Mouse (Mus musculus) embryonic facial prominence, embryonic 10.5 days (tissue): ENCODE results near the gene Nrxn2. TPM values are rescaled to one million over a fixed set of nuclear protein-coding genes. Genes with fewer than 3 reads are reported as not detected.

ENCODE experiments used
- DNase-seq: peaks from one replicate; pipeline ENCODE4 v3.0.0-alpha.2; 2017; ENCODE audit warnings: low spot score
- H3K27ac ChIP-seq: fragments of 300-500 bp; sonication (generic); replicated peaks from 2 replicates; pipeline ENCODE4 v1.5.1; 2016; ENCODE audit warnings: mild to moderate bottlenecking
- H3K27me3 ChIP-seq: fragments of 300-500 bp; sonication (generic); replicated peaks from 2 replicates; pipeline ENCODE4 v1.6.1; 2016; ENCODE audit warnings: low read depth, mild to moderate bottlenecking; ENCODE audit not compliant: poor library complexity, severe bottlenecking
- H3K36me3 ChIP-seq: fragments of 300-500 bp; sonication (generic); replicated peaks from 2 replicates; pipeline ENCODE4 v1.6.1; 2016; ENCODE audit warnings: mild to moderate bottlenecking, moderate library complexity
- H3K4me1 ChIP-seq: fragments of 300-500 bp; sonication (generic); 2 replicates; pipeline ENCODE4 v1.6.1; 2016
- H3K4me3 ChIP-seq: fragments of 300-500 bp; sonication (generic); 2 replicates; pipeline ENCODE4 v1.5.1; 2016; ENCODE audit warnings: mild to moderate bottlenecking, moderate library complexity
- H3K9me3 ChIP-seq: fragments of 300-500 bp; sonication (generic); 2 replicates; pipeline ENCODE4 v1.6.1; 2016; ENCODE audit warnings: mild to moderate bottlenecking
- WGBS: fragments of 180-500 bp; shearing (Covaris S2); methylation state at CpG from one replicate; pipeline ENCODE4 v1.1.7; 2016; 5-methylcytosine and 5-hydroxymethylcytosine counted together
- polyA plus RNA-seq: library from polyadenylated mRNA; unstranded; fragments of >200 nt; fragmentation: Nextera tagmentation; extraction: Ambion mirVana; gene quantifications from 2 replicates; pipeline ENCODE4 v1.2.1, GENCODE M21; 2016

Gene Nrxn2
- polyA plus RNA-seq, 1 experiment from 2014 or later: 1.9 TPM

DNA sequence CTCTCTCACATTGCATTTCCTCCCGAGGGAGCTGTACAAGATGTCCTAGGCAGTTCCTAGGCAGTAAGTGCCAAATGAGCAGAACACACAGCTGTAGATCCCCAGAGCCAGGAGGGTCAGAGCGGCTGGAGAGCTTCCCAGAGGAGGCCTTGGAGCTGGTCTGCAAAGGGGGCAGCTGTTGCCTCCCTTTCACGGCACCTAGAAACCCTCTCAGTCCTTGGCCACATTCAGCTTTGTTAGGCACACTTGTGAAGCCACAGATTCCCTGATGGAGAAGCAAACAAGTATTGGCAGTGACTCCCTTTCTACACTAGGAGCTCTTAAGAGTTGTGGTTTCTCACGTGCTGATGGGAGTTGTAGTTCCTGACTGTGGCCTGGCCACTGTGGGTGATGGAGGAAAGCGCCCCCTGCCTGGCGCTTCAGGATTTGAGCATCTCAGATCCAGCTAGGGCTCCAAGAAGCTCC is 33.5 kb downstream of the Nrxn2 start:
- WGBS: 23% methylated on average over 6 of the region's 6 CpGs
- no peak overlapping the region for H3K4me3 ChIP-seq
- no peaks in the 10 kb centered on the region for H3K9me3 ChIP-seq

DNA sequence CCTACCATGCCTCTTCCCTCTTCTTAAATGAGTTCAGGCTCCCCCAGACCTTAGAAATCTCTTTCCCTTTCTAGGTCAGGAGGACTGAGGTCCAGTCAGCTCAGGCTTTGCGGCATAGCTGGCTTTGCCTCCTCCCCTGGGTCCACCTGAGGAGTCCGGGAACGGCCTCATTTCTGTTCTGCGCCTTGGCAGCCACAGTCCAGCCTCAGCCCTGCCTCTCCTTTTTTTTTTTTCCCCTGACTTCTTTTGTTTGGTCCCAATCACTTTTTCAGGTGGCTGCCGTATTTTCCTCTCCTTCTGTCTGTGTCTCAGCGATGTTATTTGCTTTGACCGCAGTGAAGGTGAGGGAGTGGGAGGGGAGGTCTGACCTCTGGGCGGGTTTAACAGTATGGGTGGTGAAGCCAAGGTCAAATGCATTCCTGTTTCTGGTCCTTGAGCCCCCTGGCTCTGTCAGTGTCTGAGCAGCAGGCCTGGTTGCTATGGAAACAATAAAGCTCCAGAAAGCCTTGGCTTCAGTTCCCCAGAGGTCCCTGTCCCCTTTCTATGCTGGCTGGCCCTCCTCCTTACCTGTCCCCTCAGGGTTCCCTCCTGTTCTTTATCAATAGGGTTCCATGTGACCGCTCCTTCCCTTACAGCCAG is 34.3 kb downstream of the Nrxn2 start:
- H3K4me3 ChIP-seq: no peak overlapping the region
- H3K36me3 ChIP-seq: no peaks in the 10 kb centered on the region
- DNase-seq: no peak
- peaks cover 31% of the 10 kb centered on the region for H3K4me1 ChIP-seq
- peaks cover 45% of the 10 kb centered on the region for H3K27me3 ChIP-seq
- WGBS: 60% methylated on average over 9 of the region's 9 CpGs
- H3K9me3 ChIP-seq: no peaks in the 10 kb centered on the region
- H3K27ac ChIP-seq: peak overlapping the region; percentile 44; the same call in 1 of the 2 replicates

More for the DNA sequence above, 33.5 kb downstream of the Nrxn2 start:
- Histone ChIP-seq H3K36me3 (no peaks in the 10 kb centered on the region), H3K4me1 (peaks cover 35% of the 10 kb centered on the region), H3K27me3 (peaks cover 50% of the 10 kb centered on the region), H3K27ac (peak overlapping the region; percentile 69)
- peak; percentile 79 for DNase-seq

DNA sequence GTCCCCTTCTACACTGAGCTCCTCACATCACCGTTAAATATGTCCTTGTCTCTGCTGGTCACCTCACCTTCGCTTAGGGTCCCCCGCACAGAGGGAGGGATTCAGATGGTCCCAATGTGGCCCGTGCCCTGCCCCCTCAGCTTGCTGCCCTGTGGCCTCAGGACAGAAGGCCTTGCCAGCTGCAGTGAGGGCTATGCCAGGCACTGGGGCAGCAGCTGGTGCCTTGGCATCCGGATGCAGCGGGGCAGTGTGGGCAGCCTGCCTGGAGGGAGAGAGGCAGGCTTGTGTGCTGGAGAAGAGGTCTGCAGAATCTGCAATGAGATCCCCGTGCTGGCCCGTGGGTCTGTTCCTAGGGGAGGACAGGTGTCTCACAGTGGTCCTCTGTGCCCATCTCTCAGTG is 34.8 kb downstream of the Nrxn2 start:
- no peak for DNase-seq
- Histone ChIP-seq H3K4me1 (peaks cover 28% of the 10 kb centered on the region), H3K27me3 (peaks cover 41% of the 10 kb centered on the region), H3K36me3 (no peaks in the 10 kb centered on the region), H3K9me3 (no peaks in the 10 kb centered on the region), H3K27ac (0 out of 2 replicates have a peak overlapping the region, but pooled peaks have one; percentile 44), H3K4me3 (no peak overlapping the region)
- WGBS: 83% methylated on average over 8 of the region's 8 CpGs

DNA sequence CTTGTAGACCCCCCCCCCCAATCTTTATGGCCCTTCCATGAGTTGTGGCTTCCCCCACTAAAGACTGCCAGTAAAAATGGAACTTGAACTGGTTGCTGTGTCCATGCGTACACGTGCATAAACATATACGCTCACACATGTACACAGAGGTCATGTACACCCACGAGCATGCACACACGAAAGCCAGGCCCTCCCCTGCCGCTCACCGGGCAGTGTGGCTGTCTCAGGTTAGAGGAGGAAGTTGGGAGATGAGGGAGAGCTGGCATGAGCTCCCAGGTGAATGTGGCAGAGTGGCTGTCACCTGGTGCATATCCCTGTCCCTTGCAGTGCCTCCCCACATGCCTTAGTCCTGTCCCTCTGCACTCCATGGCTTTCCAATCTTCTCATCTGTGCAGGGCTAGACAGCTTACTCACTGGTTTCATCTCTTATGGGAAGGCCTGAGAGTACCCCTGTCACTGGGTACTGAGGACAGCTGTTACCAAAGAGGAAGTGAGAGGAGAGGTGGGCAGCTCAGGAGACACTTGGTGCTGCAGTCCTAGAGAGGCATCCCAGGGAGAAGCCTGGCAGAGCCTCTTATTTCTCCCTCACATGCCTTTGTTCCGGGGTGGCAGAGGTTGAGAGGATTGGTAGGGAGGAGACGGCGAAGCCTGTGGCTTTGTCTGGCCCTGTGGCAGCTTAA is 35.6 kb downstream of the Nrxn2 start:
- no peak overlapping the region for H3K27ac ChIP-seq
- H3K9me3 ChIP-seq: no peaks in the 10 kb centered on the region
- no peak overlapping the region for H3K4me3 ChIP-seq
- DNase-seq: no peak
- WGBS: 73% methylated on average over 10 of the region's 10 CpGs
- H3K36me3 ChIP-seq: no peaks in the 10 kb centered on the region
- peaks cover 32% of the 10 kb centered on the region for H3K27me3 ChIP-seq
- H3K4me1 ChIP-seq: peaks cover 26% of the 10 kb centered on the region

DNA sequence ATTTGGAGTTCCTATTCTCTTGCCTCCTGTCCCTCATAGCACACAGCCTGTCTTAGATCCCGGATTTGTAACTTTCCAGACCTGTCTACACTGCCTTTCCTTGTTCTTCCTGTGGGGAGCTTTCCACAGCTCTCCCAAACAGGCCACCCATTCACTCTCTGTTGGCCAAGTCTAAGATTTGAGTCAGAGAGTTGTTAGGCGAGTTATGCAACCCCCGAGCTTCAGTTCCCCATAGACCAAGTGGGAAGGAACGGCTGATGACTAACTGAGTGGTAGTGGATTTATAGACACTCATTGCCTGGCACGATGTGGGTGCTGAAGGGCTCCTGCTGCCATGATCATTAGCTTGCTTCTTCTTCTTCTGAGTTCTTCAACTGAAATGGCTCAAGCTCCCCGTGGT is 41.0 kb downstream of the Nrxn2 start:
- H3K9me3 ChIP-seq: no peaks in the 10 kb centered on the region
- no peak overlapping the region for H3K4me3 ChIP-seq
- H3K27ac ChIP-seq: no peak overlapping the region
- peaks cover 25% of the 10 kb centered on the region for H3K4me1 ChIP-seq
- H3K27me3 ChIP-seq: peaks cover 13% of the 10 kb centered on the region
- WGBS: 90% methylated on average over 6 of the region's 6 CpGs
- H3K36me3 ChIP-seq: no peaks in the 10 kb centered on the region
- DNase-seq: no peak

DNA sequence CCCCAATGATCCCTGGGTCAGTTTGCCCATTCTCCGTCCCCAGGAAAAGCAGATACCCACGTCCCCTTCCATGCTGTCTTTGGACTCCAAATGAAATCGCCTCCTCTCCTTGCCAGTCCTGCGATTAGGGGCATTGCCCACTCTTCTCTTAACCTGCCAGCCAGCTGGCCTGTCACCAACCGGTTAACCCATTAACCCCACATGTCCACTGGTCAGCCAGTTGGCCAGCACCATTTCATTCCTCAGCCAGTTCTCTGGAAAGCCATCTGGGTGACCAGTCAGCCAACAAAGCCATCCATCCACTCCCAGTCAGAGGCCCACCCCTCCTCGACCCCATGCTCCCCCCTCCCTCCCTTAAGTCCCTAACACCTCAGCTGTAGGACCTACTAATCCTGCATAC is 44.3 kb downstream of the Nrxn2 start:
- DNase-seq: no peak
- Histone ChIP-seq H3K27ac (no peak overlapping the region), H3K4me3 (no peak overlapping the region), H3K36me3 (no peaks in the 10 kb centered on the region), H3K9me3 (0 out of 2 replicates have a peak, but pooled peaks cover 4% of the 10 kb centered on the region), H3K27me3 (peaks cover 15% of the 10 kb centered on the region), H3K4me1 (peaks cover 37% of the 10 kb centered on the region)
- 44% methylated on average over 6 of the region's 6 CpGs for WGBS

DNA sequence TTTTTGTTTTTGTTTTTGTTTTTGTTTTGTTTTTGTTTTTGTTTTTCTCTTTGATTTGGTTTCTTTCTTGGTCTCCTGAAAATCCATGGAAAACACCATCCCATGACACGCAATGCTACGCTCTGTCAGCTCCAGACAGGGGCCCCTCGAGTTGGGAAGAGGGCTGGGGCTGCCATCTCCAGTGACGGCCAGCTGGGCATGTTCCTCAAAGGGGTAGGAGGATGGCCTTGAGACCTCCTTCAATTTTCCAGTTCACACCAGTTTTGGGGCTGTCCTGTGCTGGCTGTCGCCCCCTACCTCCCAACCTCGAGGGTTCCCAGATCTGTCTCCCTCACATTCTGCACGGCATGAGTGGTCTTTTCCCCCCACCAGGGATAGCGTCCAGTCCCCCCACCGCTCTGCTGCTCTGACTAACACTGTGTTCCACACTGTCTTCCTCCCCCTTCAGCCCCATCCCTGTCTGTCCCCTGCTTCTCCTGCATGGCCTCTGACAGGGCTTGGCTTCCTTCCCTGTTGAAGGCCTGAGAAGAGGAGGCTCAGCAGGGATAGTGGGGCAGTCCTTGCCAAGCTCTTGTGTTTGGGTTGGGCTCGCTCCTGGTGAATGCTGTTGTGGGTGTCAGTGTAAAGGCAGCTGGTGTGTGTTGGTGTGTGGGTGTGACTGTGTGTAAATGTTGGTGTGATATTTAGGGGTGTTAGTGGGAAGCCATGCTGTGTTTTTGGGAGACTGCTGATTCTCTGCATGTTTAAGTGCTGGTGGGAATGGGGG is 46.0 kb downstream of the Nrxn2 start:
- Histone ChIP-seq H3K27ac (no peak overlapping the region), H3K27me3 (peaks cover 15% of the 10 kb centered on the region), H3K36me3 (no peaks in the 10 kb centered on the region), H3K9me3 (0 out of 2 replicates have a peak, but pooled peaks cover 4% of the 10 kb centered on the region), H3K4me1 (peaks cover 45% of the 10 kb centered on the region), H3K4me3 (no peak overlapping the region)
- no peak for DNase-seq
- 46% methylated on average over 10 of the region's 10 CpGs for WGBS

DNA sequence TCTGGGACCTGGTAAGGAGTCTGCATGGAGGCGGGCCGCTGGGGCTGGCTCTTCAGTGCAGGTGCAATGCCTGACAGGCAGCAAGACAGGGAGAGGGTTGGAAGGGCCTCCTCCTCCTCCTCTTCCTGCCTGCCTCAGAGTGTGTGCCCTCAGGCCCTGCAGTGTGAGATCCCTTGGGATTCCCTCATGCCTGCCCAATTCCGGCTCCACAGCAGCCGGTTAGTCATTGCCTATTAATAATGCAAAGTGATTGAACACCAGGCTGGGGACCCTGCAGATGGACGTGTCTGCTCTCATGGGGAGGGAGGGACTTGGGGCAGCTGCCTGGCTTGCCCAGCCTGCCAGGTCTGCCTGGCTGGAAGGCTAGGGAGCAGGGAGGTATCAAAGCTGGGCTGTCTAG is 46.6 kb downstream of the Nrxn2 start:
- Histone ChIP-seq H3K36me3 (no peaks in the 10 kb centered on the region), H3K27me3 (peaks cover 15% of the 10 kb centered on the region), H3K27ac (no peak overlapping the region; the same call in 1 of the 2 replicates), H3K9me3 (0 out of 2 replicates have a peak, but pooled peaks cover 4% of the 10 kb centered on the region), H3K4me1 (peaks cover 47% of the 10 kb centered on the region), H3K4me3 (no peak overlapping the region)
- 33% methylated on average over 5 of the region's 5 CpGs for WGBS
- DNase-seq: peak; percentile 35

DNA sequence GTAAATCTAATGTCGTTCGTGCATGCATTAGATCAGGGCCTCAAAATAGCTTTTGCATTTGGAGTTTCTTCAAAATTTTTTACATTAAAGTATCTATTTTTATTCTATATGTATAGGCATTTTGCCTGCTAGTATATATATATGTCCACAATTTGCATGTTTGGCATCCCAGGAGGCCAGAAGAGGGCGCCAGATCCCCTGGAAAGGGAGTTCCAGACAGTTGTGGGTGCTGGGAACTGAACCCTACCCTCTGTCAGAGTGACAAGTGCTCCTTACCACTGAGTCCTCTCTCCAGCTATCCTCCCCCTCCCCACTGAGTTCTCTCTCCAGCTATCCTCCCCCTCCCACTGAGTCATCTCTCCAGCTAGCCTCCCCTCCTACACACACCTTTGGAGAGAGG is 48.4 kb downstream of the Nrxn2 start:
- DNase-seq: no peak
- Histone ChIP-seq H3K4me3 (no peak overlapping the region), H3K9me3 (0 out of 2 replicates have a peak, but pooled peaks cover 4% of the 10 kb centered on the region), H3K27ac (no peak overlapping the region), H3K36me3 (no peaks in the 10 kb centered on the region), H3K27me3 (peaks cover 15% of the 10 kb centered on the region), H3K4me1 (peaks cover 47% of the 10 kb centered on the region)
- 84% methylated on average over 3 of the region's 3 CpGs for WGBS

DNA sequence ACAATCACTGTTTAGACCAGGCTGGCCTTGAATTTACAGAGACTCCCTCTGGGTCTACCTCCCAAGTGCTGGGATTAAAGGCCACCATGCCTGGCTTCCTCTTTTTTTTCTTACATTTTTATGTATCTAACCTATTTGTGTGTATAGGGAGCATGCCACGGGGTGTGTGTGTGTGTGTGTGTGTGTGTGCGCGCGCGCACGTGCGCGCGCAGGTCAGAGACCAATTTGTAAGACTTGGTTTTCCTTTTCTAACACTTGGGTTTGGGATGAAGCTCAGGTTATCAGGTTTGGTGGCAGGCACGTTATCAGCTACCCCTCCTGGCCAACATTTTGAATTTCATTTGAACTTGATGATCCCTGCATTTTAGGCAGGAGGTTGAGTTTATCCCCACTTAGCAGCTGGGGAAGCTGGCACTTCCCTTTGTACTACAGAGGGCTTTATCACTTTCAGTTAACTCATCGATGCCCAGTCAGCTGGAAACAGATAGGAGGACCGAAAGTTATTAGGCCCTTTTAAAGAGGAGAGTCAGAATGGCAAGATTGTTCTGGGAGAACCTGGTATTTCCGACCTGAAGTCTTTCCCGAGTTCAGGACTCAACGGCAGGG is 48.9 kb downstream of the Nrxn2 start:
- 88% methylated on average over 15 of the region's 15 CpGs for WGBS
- H3K4me3 ChIP-seq: no peak overlapping the region
- H3K36me3 ChIP-seq: no peaks in the 10 kb centered on the region
- H3K27me3 ChIP-seq: peaks cover 13% of the 10 kb centered on the region
- H3K4me1 ChIP-seq: peaks cover 44% of the 10 kb centered on the region
- H3K27ac ChIP-seq: no peak overlapping the region
- no peak for DNase-seq
- H3K9me3 ChIP-seq: 0 out of 2 replicates have a peak, but pooled peaks cover 4% of the 10 kb centered on the region

DNA sequence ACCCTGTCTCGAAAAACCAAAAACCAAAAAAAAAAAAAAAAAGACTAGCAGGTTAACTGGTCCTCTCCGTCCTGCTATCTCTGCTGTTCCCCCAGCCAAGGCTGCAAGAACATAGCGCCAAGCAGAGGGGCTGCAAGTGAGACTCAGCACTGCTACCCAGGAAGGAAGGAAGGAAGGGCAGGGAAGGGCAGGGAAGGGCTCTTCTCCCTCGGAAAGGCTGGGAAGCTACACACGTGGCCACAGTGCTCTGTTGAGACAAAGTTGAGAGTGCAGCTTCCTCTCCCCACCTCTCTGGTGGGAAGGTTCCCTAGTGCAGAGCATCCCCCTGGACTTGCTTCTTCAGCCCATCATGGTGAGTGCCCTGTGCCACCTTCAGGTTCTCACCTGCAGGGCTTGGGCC is 53.1 kb downstream of the Nrxn2 start:
- no peak for DNase-seq
- no peaks in the 10 kb centered on the region for H3K27me3 ChIP-seq
- H3K4me3 ChIP-seq: no peak overlapping the region
- H3K4me1 ChIP-seq: peaks cover 30% of the 10 kb centered on the region
- 0 out of 2 replicates have a peak, but pooled peaks cover 4% of the 10 kb centered on the region for H3K9me3 ChIP-seq
- 71% methylated on average over 5 of the region's 5 CpGs for WGBS
- no peaks in the 10 kb centered on the region for H3K36me3 ChIP-seq
- no peak overlapping the region for H3K27ac ChIP-seq

DNA sequence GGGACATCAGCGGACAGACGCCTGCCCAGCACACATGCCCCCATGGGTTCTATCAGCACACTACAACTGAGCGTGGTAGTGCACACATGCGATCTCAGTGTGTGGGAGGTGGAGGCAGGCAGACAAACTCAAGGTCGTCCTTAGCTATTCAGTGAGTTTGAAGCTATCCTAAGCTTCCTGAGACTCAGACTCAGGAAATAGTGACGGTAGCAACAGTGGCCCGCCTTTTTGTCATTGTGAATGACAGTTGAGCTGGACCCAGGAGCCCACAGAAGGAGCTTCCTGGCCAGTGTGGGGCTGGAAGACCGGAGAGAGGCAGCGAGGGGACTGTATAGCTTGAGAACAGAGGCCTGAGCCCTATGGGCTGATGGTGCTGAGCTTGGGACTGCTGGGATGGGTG is 54.3 kb downstream of the Nrxn2 start:
- WGBS: 91% methylated on average over 9 of the region's 9 CpGs
- Histone ChIP-seq H3K4me1 (peaks cover 30% of the 10 kb centered on the region), H3K9me3 (no peaks in the 10 kb centered on the region), H3K36me3 (no peaks in the 10 kb centered on the region), H3K4me3 (no peak overlapping the region), H3K27ac (no peak overlapping the region), H3K27me3 (no peaks in the 10 kb centered on the region)
- DNase-seq: no peak
